Mouse (Mus musculus): Measurements from ENCODE around the gene Defb6. TPM values are rescaled to one million over a fixed set of nuclear protein-coding genes. Genes with fewer than 3 reads are reported as not detected.

Defb6 gene
- not detected for total RNA-seq (2021)
- long read RNA-seq, experiment 1, result 0 reads
- long read RNA-seq, experiment 2, result 0 reads

DNA sequence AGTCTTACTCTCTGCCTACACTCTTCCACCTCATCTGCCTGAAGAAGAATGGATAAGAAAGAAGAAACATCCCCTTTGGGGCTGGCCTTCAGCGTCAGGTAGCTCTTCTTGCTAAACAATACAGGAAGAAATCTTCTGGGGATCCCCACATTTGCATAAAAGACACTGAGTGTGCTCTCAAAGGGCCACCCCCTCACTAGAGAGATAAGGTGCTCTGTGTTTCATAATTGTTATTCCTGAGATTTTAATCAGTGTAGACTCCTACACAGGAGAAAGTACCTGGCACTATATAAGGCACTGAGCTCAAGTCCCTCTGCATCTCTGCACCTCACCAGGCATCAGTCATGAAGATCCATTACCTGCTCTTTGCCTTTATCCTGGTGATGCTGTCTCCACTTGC, at the start of gene Defb6:
TSS of gene Defb6 (plus strand) at position 318 of the 400 bp plus-strand sequence.
- intact Hi-C loops (cut with DNase I), result no loop called here
- DNase-seq, result no peak

GRCm38 (mm10) chr8:19238101-19238500, 12.8 kb downstream of the Defb6 start:
- intact Hi-C loops (cut with DNase I), result no loop called here
- DNase-seq, result no peak

DNA sequence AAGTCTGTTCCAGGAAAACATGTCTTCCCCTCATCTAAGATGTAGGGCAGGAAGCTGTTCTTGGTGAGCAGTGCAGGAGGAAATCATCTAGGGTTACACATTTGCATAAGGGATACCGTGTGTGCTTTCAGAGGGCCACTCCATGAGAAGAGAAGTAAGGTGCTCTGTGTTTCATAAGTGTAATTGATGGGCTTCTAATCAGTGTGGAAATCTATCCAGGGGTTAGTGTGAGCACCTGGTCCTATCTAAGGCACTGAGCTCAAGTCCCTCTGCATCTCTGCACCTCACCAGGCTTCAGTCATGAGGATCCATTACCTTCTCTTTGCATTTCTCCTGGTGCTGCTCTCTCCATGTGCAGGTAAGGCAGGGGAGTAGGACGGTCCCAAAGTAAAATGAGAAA, 14.3 kb downstream of the Defb6 start, which contains the start of gene Defb46:
TSS of gene Defb46 (plus strand) at position 301 of the 400 bp plus-strand sequence.
- DNase-seq, result no peak
- intact Hi-C loops (cut with DNase I), result no loop called here

DNA sequence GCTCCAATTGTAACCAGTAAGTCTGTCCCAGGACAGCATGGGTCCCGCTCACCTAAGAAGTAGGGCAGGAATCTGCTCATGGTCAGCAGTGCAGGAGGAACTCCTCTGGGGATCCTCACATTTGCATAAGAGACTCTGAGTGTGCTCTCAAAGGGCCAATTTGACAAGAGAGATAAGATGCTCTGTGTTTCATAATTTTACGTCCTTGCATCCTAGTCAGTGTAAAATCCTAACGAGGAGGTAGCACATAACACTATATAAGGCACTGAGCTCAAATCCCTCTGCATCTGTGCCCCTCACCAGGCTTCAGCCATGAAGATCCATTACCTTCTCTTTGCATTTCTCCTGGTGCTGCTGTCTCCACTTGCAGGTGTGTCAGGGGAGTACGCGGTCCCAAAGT, 22.0 kb downstream of the Defb6 start, which contains the start of gene Defb5:
TSS of gene Defb5 (plus strand) at position 301 of the 400 bp plus-strand sequence.
- DNase-seq, result no peak
- intact Hi-C loops (cut with DNase I), result loop anchor here (5.0 kb wide), 1 partner anchor 275 kb away; no protein-coding TSS in a partner anchor

DNA sequence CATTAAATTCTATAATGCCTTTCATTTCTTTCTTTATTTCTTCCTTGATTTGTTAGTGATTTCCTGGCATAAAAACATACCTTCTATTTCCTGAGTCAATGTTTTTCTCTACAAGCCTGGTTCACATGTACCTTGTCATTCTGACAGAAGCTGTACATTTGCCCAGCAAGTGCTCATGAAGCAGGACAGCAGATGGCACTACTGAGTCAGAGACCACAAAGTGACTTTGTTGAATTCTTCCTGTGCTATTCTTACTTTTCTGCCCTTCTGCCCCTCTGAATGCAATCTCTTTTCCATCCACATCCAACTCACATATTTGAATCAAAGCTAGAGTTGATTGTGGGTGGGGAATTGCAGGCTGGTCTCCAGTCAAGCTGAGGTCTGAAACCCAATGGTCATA, 32.9 kb downstream of the Defb6 start:
- intact Hi-C loops (cut with DNase I), result no loop called here
- no peak for DNase-seq

DNA sequence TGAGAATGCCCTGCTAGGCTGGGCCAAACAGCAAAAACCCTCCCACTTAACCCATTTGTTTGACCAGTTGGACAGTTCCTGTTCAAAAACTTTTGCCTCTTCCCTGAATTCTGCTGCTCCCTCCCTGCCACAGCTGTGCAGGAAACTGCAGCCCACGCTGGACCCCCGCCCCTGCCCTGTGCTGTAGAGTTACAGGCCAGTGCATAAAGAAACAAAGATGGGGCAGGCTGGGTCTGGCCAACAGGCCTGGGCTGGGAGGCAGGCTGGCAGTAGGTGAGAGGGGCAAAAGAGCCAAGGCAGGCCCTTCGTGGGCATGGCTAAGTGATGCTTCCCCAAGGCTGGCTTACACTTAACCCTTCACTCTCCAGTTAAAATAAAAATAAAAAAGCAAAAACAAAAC, 34.4 kb downstream of the Defb6 start:
- intact Hi-C loops (cut with DNase I), result no loop called here
- no peak for DNase-seq

Other genes starting within 250 kb of the Defb6 start
- gene Defb40, start 247.2 kb upstream of the Defb6 start, total RNA-seq (2021), result not detected
- gene Defb37, start 234.4 kb upstream of the Defb6 start, total RNA-seq (2021), result not detected
- gene Defb38, start 198.9 kb upstream of the Defb6 start, total RNA-seq (2021), result not detected
- not detected for gene Defb39, start 160.7 kb upstream of the Defb6 start, total RNA-seq (2021)
- not detected for gene Defb12, start 110.6 kb upstream of the Defb6 start, total RNA-seq (2021)
- not detected for gene Defb34, start 101.7 kb upstream of the Defb6 start, total RNA-seq (2021)
- gene Gm45826, start 84.7 kb upstream of the Defb6 start, total RNA-seq (2021), result not detected
- gene Defb14, start 31.1 kb upstream of the Defb6 start, total RNA-seq (2021), result not detected
- not detected for gene Defb4, start 26.8 kb upstream of the Defb6 start, total RNA-seq (2021)
- gene Defb46, start 14.4 kb downstream of the Defb6 start, total RNA-seq (2021), result not detected
- not detected for gene Defb5, start 22.1 kb downstream of the Defb6 start, total RNA-seq (2021)
- gene Defb3, start 67.9 kb downstream of the Defb6 start, total RNA-seq (2021), result not detected
- not detected for gene Defb8, start 222.1 kb downstream of the Defb6 start, total RNA-seq (2021)

Data from gastrocnemius, postnatal 36 days (tissue).